Mouse (Mus musculus): ENCODE results near the gene Rhbg.

GRCm38 (mm10) chr3:88204751-88205150 lies 49.8 kb downstream of the Rhbg start:
- TF ChIP-seq POLR2A (IDR thresholded peaks at IDR 0.05; ENCODE audit: borderline replicate concordance, extremely low read depth, insufficient read depth, insufficient read length, poor library complexity, severe bottlenecking) (no peak), CTCF (IDR thresholded peaks at IDR 0.05; ENCODE audit: borderline replicate concordance, extremely low read depth, insufficient read depth, insufficient read length) (no peak)
